Comparison of ENCODE assay signal across 12 mouse cellular contexts in the genomic region with DNA sequence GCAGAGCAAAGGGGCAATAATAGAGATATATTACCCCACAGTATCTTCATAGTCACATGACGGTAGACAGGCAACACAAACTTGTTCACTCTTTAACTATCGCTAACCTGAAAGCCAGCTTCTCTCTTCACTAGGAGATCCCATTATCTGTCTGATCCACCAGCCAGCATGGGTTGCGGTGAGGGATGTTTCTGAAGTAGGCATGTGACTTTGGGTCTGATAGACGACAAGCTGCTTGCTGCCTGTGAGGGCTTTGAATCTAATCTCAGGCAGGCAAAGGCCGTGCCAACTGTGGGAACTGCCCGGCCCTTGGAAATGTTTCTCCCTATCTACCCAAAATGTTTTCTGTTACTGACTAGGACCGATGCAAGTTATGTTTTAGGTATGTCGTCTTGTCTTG. TPM values are rescaled to one million over a fixed set of nuclear protein-coding genes. Genes with fewer than 3 reads are reported as not detected.
A peak's percentile ranks its signal among the peaks of the same experiment; 100 is the strongest.
DNase-seq lines count a peak whose midpoint lies in the region; ATAC-seq and TF ChIP-seq lines count a peak whose summit lies in the region.
"Had no signal": no experiment of that assay in that cellular context is flagged by ENCODE, and none has a peak within 500 bp of the region (broad histone marks: within the 10 kb centered on the region; RNA-seq: fewer than 3 reads in every experiment).

No protein-coding gene starts in this region.

- no peak overlapping the region for H3K9ac ChIP-seq in embryonic facial prominence, embryonic 14.5 days (ENCODE audit: low read depth, low read length)
- no peak overlapping the region for H3K9ac ChIP-seq in midbrain, embryonic 16.5 days (ENCODE audit: low read depth, low read length)
- H3K9ac ChIP-seq in midbrain, embryonic 11.5 days (ENCODE audit: low read length), result no peak overlapping the region
- H3K9ac ChIP-seq in heart, embryonic 15.5 days, result no peak overlapping the region
- peak overlapping the region; percentile 78 for H3K9ac ChIP-seq in liver, postnatal 0 days (replicated peaks)
- H3K9ac ChIP-seq: midbrain, embryonic 12.5 days had no signal

- H3K9me3 ChIP-seq in embryonic facial prominence, embryonic 14.5 days (ENCODE audit: control insufficient read depth, low read length), result no peaks in the 10 kb centered on the region
- no peaks in the 10 kb centered on the region for H3K9me3 ChIP-seq in embryonic facial prominence, embryonic 10.5 days
- no peaks in the 10 kb centered on the region for H3K9me3 ChIP-seq in midbrain, embryonic 16.5 days (replicated peaks; ENCODE audit: control insufficient read depth, low read length, poor library complexity, severe bottlenecking)
- no peaks in the 10 kb centered on the region for H3K9me3 ChIP-seq in midbrain, embryonic 11.5 days (ENCODE audit: control insufficient read depth, low read length)
- no peaks in the 10 kb centered on the region for H3K9me3 ChIP-seq in heart, embryonic 15.5 days (replicated peaks)
- no peaks in the 10 kb centered on the region for H3K9me3 ChIP-seq in liver, postnatal 0 days (ENCODE audit: low read length)
- H3K9me3 ChIP-seq: midbrain, embryonic 12.5 days had no signal

- no peak overlapping the region for H3K27ac ChIP-seq in embryonic facial prominence, embryonic 14.5 days (replicated peaks; ENCODE audit: low read depth, low read length)
- H3K27ac ChIP-seq in embryonic facial prominence, embryonic 10.5 days (replicated peaks), result no peak overlapping the region
- no peak overlapping the region for H3K27ac ChIP-seq in midbrain, embryonic 16.5 days (ENCODE audit: low read length)
- no peak overlapping the region for H3K27ac ChIP-seq in midbrain, embryonic 11.5 days (ENCODE audit: low read depth, low read length)
- peak overlapping the region; percentile 55 for H3K27ac ChIP-seq in heart, embryonic 15.5 days
- peak overlapping the region; percentile 55 for H3K27ac ChIP-seq in liver, postnatal 0 days (ENCODE audit: low read depth)
- H3K27ac ChIP-seq: midbrain, embryonic 12.5 days had no signal

- DNase-seq in embryonic facial prominence, embryonic 14.5 days (ENCODE audit: low spot score), result no peak
- no peak for DNase-seq in embryonic facial prominence, embryonic 10.5 days (ENCODE audit: low spot score)
- DNase-seq in midbrain, embryonic 11.5 days (ENCODE audit: low spot score, missing footprints), result no peak
- DNase-seq in liver, postnatal 0 days, result peak; percentile 55
- no peak for DNase-seq in layer of hippocampus, postnatal 25 days (ENCODE audit: extremely low spot score in 1 of 2, low spot score in 1 of 2)
- DNase-seq in left cerebral cortex, adult 8-10 months (ENCODE audit: low spot score in 2 of 2), result no peak
- DNase-seq: adrenal gland, postnatal 36 days had no signal

- ATAC-seq in embryonic facial prominence, embryonic 14.5 days (ENCODE audit: low read depth), result no peak
- no peak for ATAC-seq in midbrain, embryonic 16.5 days
- no peak for ATAC-seq in midbrain, embryonic 11.5 days (ENCODE audit: low FRiP score)
- no peak for ATAC-seq in heart, embryonic 15.5 days (replicated peaks; ENCODE audit: insufficient number of reproducible peaks, insufficient read depth, low FRiP score, low read depth)
- peak; percentile 77 for ATAC-seq in liver, postnatal 0 days
- ATAC-seq: forebrain, embryonic 14.5 days had no signal

- no peaks in the 10 kb centered on the region for H3K27me3 ChIP-seq in embryonic facial prominence, embryonic 14.5 days (replicated peaks; ENCODE audit: control insufficient read depth, insufficient read depth, low read length)
- 0 out of 2 replicates have a peak, but pooled peaks cover 11% of the 10 kb centered on the region for H3K27me3 ChIP-seq in embryonic facial prominence, embryonic 10.5 days (replicated peaks; ENCODE audit: low read depth, poor library complexity, severe bottlenecking)
- H3K27me3 ChIP-seq in midbrain, embryonic 16.5 days (ENCODE audit: control insufficient read depth, insufficient read depth, low read depth, low read length), result no peaks in the 10 kb centered on the region
- no peaks in the 10 kb centered on the region for H3K27me3 ChIP-seq in midbrain, embryonic 11.5 days (ENCODE audit: control insufficient read depth, insufficient read depth, low read length)
- no peaks in the 10 kb centered on the region for H3K27me3 ChIP-seq in heart, embryonic 15.5 days
- H3K27me3 ChIP-seq in liver, postnatal 0 days (ENCODE audit: insufficient read depth, low read length), result no peaks in the 10 kb centered on the region

- TF ChIP-seq CTCF in liver, postnatal 0 days (IDR thresholded peaks at IDR 0.05; ENCODE audit: low read depth), result no peak

- H3K4me1 ChIP-seq in embryonic facial prominence, embryonic 14.5 days (ENCODE audit: control insufficient read depth, insufficient read depth, low read length), result 0 out of 2 replicates have a peak, but pooled peaks cover 3% of the 10 kb centered on the region
- H3K4me1 ChIP-seq in embryonic facial prominence, embryonic 10.5 days, result peaks cover 12% of the 10 kb centered on the region; the same call in 1 of the 2 replicates
- peaks cover 10% of the 10 kb centered on the region for H3K4me1 ChIP-seq in midbrain, embryonic 16.5 days (ENCODE audit: control insufficient read depth, insufficient read depth, low read length)
- 0 out of 2 replicates have a peak, but pooled peaks cover 5% of the 10 kb centered on the region for H3K4me1 ChIP-seq in midbrain, embryonic 11.5 days (ENCODE audit: control insufficient read depth, insufficient read depth, low read length)
- H3K4me1 ChIP-seq in heart, embryonic 15.5 days (replicated peaks), result peaks cover 15% of the 10 kb centered on the region
- peaks cover 10% of the 10 kb centered on the region for H3K4me1 ChIP-seq in liver, postnatal 0 days (ENCODE audit: insufficient read depth)
- H3K4me1 ChIP-seq: midbrain, embryonic 12.5 days had no signal

- H3K4me2 ChIP-seq in embryonic facial prominence, embryonic 14.5 days (ENCODE audit: low read depth, low read length), result peak overlapping the region; percentile 81; the same call in 1 of the 2 replicates
- H3K4me2 ChIP-seq in midbrain, embryonic 16.5 days (ENCODE audit: low read length), result peak overlapping the region; percentile 61
- no peak overlapping the region for H3K4me2 ChIP-seq in midbrain, embryonic 11.5 days
- H3K4me2 ChIP-seq in heart, embryonic 15.5 days, result peak overlapping the region; percentile 91
- H3K4me2 ChIP-seq in liver, postnatal 0 days (ENCODE audit: low read depth, low read length), result peak overlapping the region; percentile 86

- WGBS in embryonic facial prominence, embryonic 14.5 days, result 81% methylated on average over 8 of the region's 8 CpGs
- 90% methylated on average over 8 of the region's 8 CpGs for WGBS in embryonic facial prominence, embryonic 10.5 days
- WGBS in midbrain, embryonic 16.5 days, result 90% methylated on average over 8 of the region's 8 CpGs
- WGBS in midbrain, embryonic 11.5 days, result 90% methylated on average over 8 of the region's 8 CpGs
- WGBS in heart, embryonic 15.5 days, result 35% methylated on average over 8 of the region's 8 CpGs
- WGBS in liver, postnatal 0 days (ENCODE audit: insufficient replicate concordance), result 55% methylated on average over 8 of the region's 8 CpGs

- peaks cover 9% of the 10 kb centered on the region; the same call in 1 of the 2 replicates for H3K36me3 ChIP-seq in embryonic facial prominence, embryonic 14.5 days (ENCODE audit: control insufficient read depth, insufficient read depth, low read length)
- peaks cover 7% of the 10 kb centered on the region; the same call in 1 of the 2 replicates for H3K36me3 ChIP-seq in embryonic facial prominence, embryonic 10.5 days (replicated peaks)
- peaks cover 7% of the 10 kb centered on the region for H3K36me3 ChIP-seq in midbrain, embryonic 16.5 days (ENCODE audit: control insufficient read depth, insufficient read depth, low read length)
- H3K36me3 ChIP-seq in midbrain, embryonic 11.5 days (ENCODE audit: control insufficient read depth, insufficient read depth, low read length), result no peaks in the 10 kb centered on the region
- peaks cover 7% of the 10 kb centered on the region; the same call in 1 of the 2 replicates for H3K36me3 ChIP-seq in heart, embryonic 15.5 days
- H3K36me3 ChIP-seq in liver, postnatal 0 days (replicated peaks; ENCODE audit: insufficient read depth, low read length), result peaks cover 18% of the 10 kb centered on the region
- H3K36me3 ChIP-seq: midbrain, embryonic 12.5 days had no signal

- peak; percentile 94 for TF ChIP-seq EP300 in liver, postnatal 0 days (IDR thresholded peaks at IDR 0.05; ENCODE audit: low read depth)

- H3K4me3 ChIP-seq in embryonic facial prominence, embryonic 14.5 days (ENCODE audit: low read depth, low read length), result no peak overlapping the region
- H3K4me3 ChIP-seq in embryonic facial prominence, embryonic 10.5 days, result no peak overlapping the region
- H3K4me3 ChIP-seq in midbrain, embryonic 16.5 days (ENCODE audit: low read depth, low read length), result no peak overlapping the region
- no peak overlapping the region for H3K4me3 ChIP-seq in midbrain, embryonic 11.5 days (ENCODE audit: low read depth, low read length)
- H3K4me3 ChIP-seq in heart, embryonic 15.5 days, result peak overlapping the region; percentile 68
- peak overlapping the region; percentile 67; the same call in 1 of the 2 replicates for H3K4me3 ChIP-seq in liver, postnatal 0 days (ENCODE audit: low read depth, low read length)
- H3K4me3 ChIP-seq: midbrain, embryonic 12.5 days had no signal

RNA-seq across cellular contexts. Expression of a gene that starts 3.0 kb away (rescaled TPM):
- 63.4 and 64.3 TPM in 2 replicates for polyA plus RNA-seq in embryonic facial prominence, embryonic 14.5 days (2014; fragmentation: Nextera tagmentation; extraction: Ambion mirVana)
- polyA plus RNA-seq in embryonic facial prominence, embryonic 10.5 days (2016; fragmentation: Nextera tagmentation; extraction: Ambion mirVana), result 27.0 and 27.1 TPM in 2 replicates
- 45.7 and 55.2 TPM in 2 replicates for polyA plus RNA-seq in midbrain, embryonic 16.5 days (2015; fragmentation: Nextera tagmentation; extraction: Ambion mirVana)
- polyA plus RNA-seq in midbrain, embryonic 11.5 days (2014; fragmentation: Nextera tagmentation; extraction: Ambion mirVana), result 21.9 and 26.0 TPM in 2 replicates
- 78.9 and 82.5 TPM in 2 replicates for polyA plus RNA-seq in heart, embryonic 15.5 days (2015; fragmentation: Nextera tagmentation; extraction: Ambion mirVana)
- 35.8 and 39.8 TPM in 2 replicates for polyA plus RNA-seq in liver, postnatal 0 days (2015; fragmentation: Nextera tagmentation; extraction: Ambion mirVana)
- total RNA-seq in layer of hippocampus, postnatal 25 days (2021), result 10 to 100 TPM; 38.5 to 46.5 TPM
- 10 to 100 TPM; 44.0 to 49.2 (median 48.1) TPM for total RNA-seq in left cerebral cortex, adult 8-10 months (2022)

RNA-seq across cellular contexts. Expression of a gene that starts 28.2 kb away (rescaled TPM):
- 37.8 and 39.9 TPM in 2 replicates for polyA plus RNA-seq in embryonic facial prominence, embryonic 14.5 days (2014; fragmentation: Nextera tagmentation; extraction: Ambion mirVana)
- 16.8 and 18.3 TPM in 2 replicates for polyA plus RNA-seq in embryonic facial prominence, embryonic 10.5 days (2016; fragmentation: Nextera tagmentation; extraction: Ambion mirVana)
- polyA plus RNA-seq in midbrain, embryonic 16.5 days (2015; fragmentation: Nextera tagmentation; extraction: Ambion mirVana), result 7.0 and 7.4 TPM in 2 replicates
- 13.7 and 14.2 TPM in 2 replicates for polyA plus RNA-seq in midbrain, embryonic 11.5 days (2014; fragmentation: Nextera tagmentation; extraction: Ambion mirVana)
- 51.1 and 56.1 TPM in 2 replicates for polyA plus RNA-seq in heart, embryonic 15.5 days (2015; fragmentation: Nextera tagmentation; extraction: Ambion mirVana)
- polyA plus RNA-seq in liver, postnatal 0 days (2015; fragmentation: Nextera tagmentation; extraction: Ambion mirVana), result 4.9 and 5.4 TPM in 2 replicates
- 10 to 100 TPM; 20.1 to 20.6 TPM for total RNA-seq in layer of hippocampus, postnatal 25 days (2021)
- 10 to 100 TPM; 23.1 to 26.1 (median 24.9) TPM for total RNA-seq in left cerebral cortex, adult 8-10 months (2022)
- total RNA-seq: MEL had no signal

RNA-seq across cellular contexts. Expression of a gene that starts 50.3 kb away (rescaled TPM):
- 4.1 and 4.9 TPM in 2 replicates for polyA plus RNA-seq in embryonic facial prominence, embryonic 14.5 days (2014; fragmentation: Nextera tagmentation; extraction: Ambion mirVana)
- polyA plus RNA-seq in embryonic facial prominence, embryonic 10.5 days (2016; fragmentation: Nextera tagmentation; extraction: Ambion mirVana), result 5.2 and 6.1 TPM in 2 replicates
- 1.1 and 1.4 TPM in 2 replicates for polyA plus RNA-seq in midbrain, embryonic 16.5 days (2015; fragmentation: Nextera tagmentation; extraction: Ambion mirVana)
- polyA plus RNA-seq in midbrain, embryonic 11.5 days (2014; fragmentation: Nextera tagmentation; extraction: Ambion mirVana), result 3.1 and 4.9 TPM in 2 replicates
- polyA plus RNA-seq in heart, embryonic 15.5 days (2015; fragmentation: Nextera tagmentation; extraction: Ambion mirVana), result 2.2 and 2.4 TPM in 2 replicates
- polyA plus RNA-seq in liver, postnatal 0 days (2015; fragmentation: Nextera tagmentation; extraction: Ambion mirVana), result 2.1 and 2.9 TPM in 2 replicates
- total RNA-seq in layer of hippocampus, postnatal 25 days (2021), result 1 to 10 TPM; 8.1 to 8.9 TPM
- 1 to 10 TPM; 9.2 to 9.8 (median 9.4) TPM for total RNA-seq in left cerebral cortex, adult 8-10 months (2022)

RNA-seq across cellular contexts. Expression of a gene that starts 50.6 kb away (rescaled TPM):
- polyA plus RNA-seq in embryonic facial prominence, embryonic 14.5 days (2014; fragmentation: Nextera tagmentation; extraction: Ambion mirVana), result 31.3 and 38.2 TPM in 2 replicates
- polyA plus RNA-seq in embryonic facial prominence, embryonic 10.5 days (2016; fragmentation: Nextera tagmentation; extraction: Ambion mirVana), result 16.3 and 19.8 TPM in 2 replicates
- polyA plus RNA-seq in midbrain, embryonic 16.5 days (2015; fragmentation: Nextera tagmentation; extraction: Ambion mirVana), result 29.5 and 34.2 TPM in 2 replicates
- polyA plus RNA-seq in midbrain, embryonic 11.5 days (2014; fragmentation: Nextera tagmentation; extraction: Ambion mirVana), result 27.0 and 28.2 TPM in 2 replicates
- 17.4 and 19.4 TPM in 2 replicates for polyA plus RNA-seq in heart, embryonic 15.5 days (2015; fragmentation: Nextera tagmentation; extraction: Ambion mirVana)
- 13.6 and 14.5 TPM in 2 replicates for polyA plus RNA-seq in liver, postnatal 0 days (2015; fragmentation: Nextera tagmentation; extraction: Ambion mirVana)
- total RNA-seq in layer of hippocampus, postnatal 25 days (2021), result 10 to 100 TPM; 26.0 to 30.3 TPM
- total RNA-seq in left cerebral cortex, adult 8-10 months (2022), result 10 to 100 TPM; 26.6 to 34.2 (median 31.0) TPM

Comparison
In these comparisons a context has a peak if more than half of its experiments do, and no peak if none do; other contexts are left out.
1. H3K27ac ChIP-seq: peak in heart, embryonic 15.5 days (single experiment) and liver, postnatal 0 days (single experiment); none in embryonic facial prominence, embryonic 14.5 days (single experiment), embryonic facial prominence, embryonic 10.5 days (single experiment), midbrain, embryonic 16.5 days (single experiment) and midbrain, embryonic 11.5 days (single experiment).
2. H3K4me3 ChIP-seq: peak in heart, embryonic 15.5 days (single experiment) and liver, postnatal 0 days (single experiment); none in embryonic facial prominence, embryonic 14.5 days (single experiment), embryonic facial prominence, embryonic 10.5 days (single experiment), midbrain, embryonic 16.5 days (single experiment) and midbrain, embryonic 11.5 days (single experiment).